Mouse (Mus musculus): ENCODE measurements at regions not wholly inside any gene's neighbourhood (a gene's known extent, or its start where the extent isn't known, plus 50 kb on each side); places are given as distances from the start of the nearest gene placed in this dataset.

- DNase-seq, result no peak
These were observed 343.3 kb downstream of the Gpam start for GRCm38 (mm10) chr19:54783729-54784128.

GRCm38 (mm10) chr19:54757761-54758160, 369.3 kb downstream of the Gpam start:
- DNase-seq, result no peak

DNA sequence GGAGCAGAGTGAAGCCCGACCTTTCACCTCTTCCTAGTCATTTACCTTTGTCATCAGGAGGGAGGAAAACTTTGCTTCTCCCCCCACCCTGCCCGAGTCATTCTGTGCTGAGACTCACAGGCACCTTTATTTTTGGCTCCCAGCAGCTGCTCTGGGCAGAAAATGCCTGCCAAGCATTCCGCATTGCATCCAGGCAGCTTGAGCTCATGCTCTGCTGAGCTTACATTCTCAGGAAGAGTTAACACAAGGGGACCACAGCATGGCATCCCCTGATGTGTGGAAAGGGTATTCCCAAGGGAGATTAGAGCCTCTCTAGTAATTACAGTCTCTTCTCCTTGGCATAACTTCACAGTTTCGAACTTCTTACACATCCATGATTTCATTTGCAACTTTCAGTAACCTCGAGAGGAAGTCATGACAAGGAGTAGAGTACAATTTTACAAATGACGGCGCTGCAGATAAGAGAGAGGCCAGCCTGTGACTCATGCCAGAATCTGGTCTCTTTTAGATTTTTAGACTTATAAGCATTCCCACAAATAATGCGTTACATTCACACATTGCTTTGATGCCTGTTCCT, 370.3 kb downstream of the Gpam start:
- peak; percentile 14 for DNase-seq

- no peak for DNase-seq
These were observed 371.6 kb downstream of the Gpam start for GRCm38 (mm10) chr19:54755451-54755850.

GRCm38 (mm10) chr19:54733938-54734337, 393.1 kb downstream of the Gpam start:
- DNase-seq, result no peak

GRCm38 (mm10) chr19:54731749-54732148, 395.3 kb downstream of the Gpam start:
- DNase-seq, result no peak

GRCm38 (mm10) chr19:54731315-54731714, 395.7 kb downstream of the Gpam start:
- no peak for DNase-seq

GRCm38 (mm10) chr19:54730801-54731200, 396.2 kb downstream of the Gpam start:
- no peak for DNase-seq

DNA sequence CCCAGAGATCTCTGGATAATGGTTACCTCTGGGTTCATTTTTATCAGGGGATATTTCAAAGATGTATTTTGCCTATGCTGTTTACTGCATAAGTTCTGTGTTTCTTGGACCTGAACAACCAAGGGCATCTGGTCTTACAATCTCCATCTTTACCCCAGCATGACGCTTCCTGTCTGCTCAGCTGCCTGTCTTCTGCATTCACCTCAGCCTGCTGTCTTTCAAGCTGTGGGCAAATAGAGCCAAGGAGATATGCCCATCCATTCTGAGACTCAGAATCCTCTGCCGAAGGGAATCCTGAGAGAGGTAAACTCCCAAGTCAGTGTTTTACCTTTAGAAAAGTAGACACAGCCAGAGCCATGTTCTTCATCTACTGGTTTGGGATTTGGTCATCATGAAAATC, 396.7 kb downstream of the Gpam start:
- DNase-seq, result no peak

DNA sequence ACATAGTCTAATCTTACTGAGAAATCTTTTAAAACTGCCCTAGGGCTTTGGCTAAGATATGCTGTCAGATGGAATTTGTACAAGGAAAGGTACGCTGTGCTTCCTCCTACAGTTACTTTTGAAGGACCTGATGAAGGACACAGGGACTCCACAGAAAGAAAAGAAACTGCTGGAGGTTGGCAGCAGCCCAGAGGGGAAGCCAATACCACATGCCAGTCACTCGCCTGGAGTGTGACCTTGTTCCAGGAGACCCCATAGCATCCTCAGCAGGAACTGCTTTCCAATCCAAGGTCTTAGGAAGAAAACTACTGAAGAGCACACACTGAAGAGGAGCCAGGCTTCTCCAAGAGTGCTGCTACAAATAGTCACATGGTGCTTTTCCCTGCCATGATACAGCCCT, 404.9 kb downstream of the Gpam start:
- DNase-seq, result no peak

DNA sequence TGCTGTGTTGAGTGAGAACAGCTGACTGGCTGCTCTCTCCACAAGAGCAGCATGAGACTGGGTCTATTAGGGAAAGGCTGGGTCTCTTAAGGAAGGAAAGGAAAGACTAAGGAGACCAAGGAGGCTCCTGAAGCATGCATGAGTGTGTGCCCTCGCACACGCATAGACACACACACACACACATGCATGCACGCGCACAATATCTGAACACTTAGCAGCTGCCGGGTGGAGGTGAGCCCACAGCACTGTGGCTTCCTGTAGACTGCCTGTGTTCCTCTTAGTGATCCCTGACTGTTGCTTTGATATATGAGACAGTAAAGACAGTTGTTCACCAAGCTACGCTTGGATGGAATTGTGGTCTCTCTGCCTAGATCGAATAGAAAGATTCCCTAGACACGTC, 429.6 kb downstream of the Gpam start:
- DNase-seq, result no peak

DNA sequence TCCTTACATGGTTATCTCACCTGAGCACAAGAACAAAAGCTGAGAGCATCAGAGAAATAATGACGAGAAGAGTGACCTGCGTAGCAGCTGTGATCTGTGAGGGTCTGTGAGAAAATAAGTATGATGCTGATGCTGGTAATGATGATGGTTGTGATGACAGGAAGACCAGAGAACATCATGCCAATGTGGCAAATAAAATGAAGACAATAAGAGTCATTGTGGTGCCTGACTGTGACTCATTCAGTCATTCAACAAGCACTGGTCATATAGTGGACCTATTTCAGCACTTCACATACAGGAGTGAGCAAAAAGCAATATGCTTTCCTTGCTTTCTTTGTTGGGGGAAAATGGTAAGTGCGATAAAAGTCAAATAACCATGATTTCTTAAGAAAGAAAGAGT, 433.3 kb downstream of the Gpam start:
- no peak for DNase-seq

DNA sequence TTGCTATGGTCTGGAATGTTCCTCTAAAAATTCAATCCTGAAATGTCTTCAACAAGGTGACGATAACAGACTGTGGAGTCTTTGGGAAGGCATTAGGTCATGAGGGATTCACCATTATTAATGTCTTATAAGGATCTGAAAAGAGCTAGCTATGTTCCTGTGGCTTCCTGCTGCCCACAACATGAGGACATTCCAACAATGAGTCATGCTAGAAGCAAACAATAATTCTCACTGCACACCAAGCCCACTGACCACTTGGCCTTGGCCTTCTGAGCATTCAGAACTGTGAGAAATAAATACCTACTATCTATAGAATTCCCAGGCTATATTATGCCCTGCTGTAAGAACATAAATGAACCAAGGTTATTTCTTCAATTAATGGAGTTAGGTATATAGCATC, 433.9 kb downstream of the Gpam start:
- no peak for DNase-seq

DNA sequence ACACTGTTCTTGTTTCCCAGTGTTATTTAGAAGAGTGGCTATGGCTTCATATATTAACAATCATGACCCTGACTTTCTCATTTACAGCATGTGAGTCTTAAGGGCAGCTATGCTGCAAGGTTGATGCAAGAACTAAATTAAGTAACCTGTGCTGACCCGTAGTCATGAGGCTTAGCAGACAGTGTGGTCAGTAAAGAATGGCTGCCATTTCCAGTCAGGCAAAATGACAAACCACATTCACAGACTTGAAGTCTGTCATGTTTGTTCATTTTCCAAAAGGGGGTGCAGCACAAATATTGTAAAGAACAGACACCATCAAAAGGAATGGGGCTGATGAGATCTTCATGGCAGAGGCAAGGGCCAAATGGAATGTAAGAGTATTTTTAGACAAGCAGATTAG, 435.2 kb downstream of the Gpam start:
- DNase-seq, result no peak

DNA sequence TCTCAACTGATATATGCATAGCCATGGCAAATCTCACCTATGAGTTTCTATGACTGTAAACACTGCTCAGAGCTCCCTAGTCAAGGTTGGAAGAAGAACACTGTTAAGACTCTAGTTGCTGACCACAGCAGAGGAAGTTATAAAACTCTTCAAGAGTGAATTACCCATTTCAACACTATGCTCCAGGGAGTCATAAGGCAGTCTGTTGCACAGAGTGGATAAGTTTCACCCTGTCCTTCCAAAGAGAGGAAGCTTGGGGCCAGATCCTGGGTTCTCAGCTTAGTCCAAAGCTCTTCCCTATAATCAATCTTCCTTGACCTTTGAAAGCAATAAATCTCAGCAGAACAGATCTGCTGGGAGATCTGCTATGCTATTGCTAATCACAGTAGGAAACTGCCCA, 438.4 kb downstream of the Gpam start:
- no peak for DNase-seq

DNA sequence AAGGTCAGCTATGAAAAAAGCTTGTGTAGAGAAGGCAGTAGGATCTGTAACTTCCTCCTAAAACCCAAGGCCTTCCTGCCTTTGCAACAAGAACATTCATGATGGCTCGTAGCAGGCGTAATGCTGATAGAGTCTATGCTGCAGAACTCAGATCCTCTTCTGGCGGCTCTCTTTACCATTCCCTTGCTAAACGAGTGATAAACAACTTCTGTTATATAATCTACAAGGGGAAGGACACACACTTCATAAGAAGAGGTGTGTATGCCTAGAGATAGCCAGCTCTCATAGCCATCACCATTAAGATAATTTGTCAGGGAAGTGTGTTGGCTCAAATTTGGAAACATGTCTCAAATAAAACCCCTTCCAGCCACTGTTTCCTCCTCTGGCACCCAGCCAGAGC, 441.9 kb downstream of the Gpam start:
- DNase-seq, result no peak
